ENCODE assay signal across 8 mouse cellular contexts in genomic region chr1:179668013-179668805, GRCm38 (mm10). TPM values are rescaled to one million over a fixed set of nuclear protein-coding genes. Genes with fewer than 3 reads are reported as not detected.
A peak's percentile ranks its signal among the peaks of the same experiment; 100 is the strongest.
DNase-seq lines count a peak whose midpoint lies in the region; ATAC-seq and TF ChIP-seq lines count a peak whose summit lies in the region.

Gene Sccpdh (plus strand): TSS chr1:179668210.

- ATAC-seq in common myeloid progenitor, adult 5-6 weeks (replicated peaks; ENCODE audit: low read depth, poor library complexity, severe bottlenecking) = peak; percentile 75
- peak; percentile 96 for ATAC-seq in hindbrain, postnatal 0 days

- H3K9me3 ChIP-seq in hindbrain, postnatal 0 days (ENCODE audit: low read length) = no peaks in the 10 kb centered on the region

- under 1% methylated on average over 80 of the region's 84 CpGs for WGBS in hindbrain, postnatal 0 days

- peak within 1 kb of the TSS; percentile 91 for H3K4me3 ChIP-seq in hindbrain, postnatal 0 days (ENCODE audit: low read length)

- H3K4me1 ChIP-seq in hindbrain, postnatal 0 days (ENCODE audit: insufficient read depth, low read length) = peaks cover 13% of the 10 kb centered on the region

- H3K36me3 ChIP-seq in hindbrain, postnatal 0 days (ENCODE audit: insufficient read depth, low read length) = peaks cover 7% of the 10 kb centered on the region; the same call in 1 of the 2 replicates

- H3K27ac ChIP-seq in hindbrain, postnatal 0 days = peak within 1 kb of the TSS; percentile 88

- H3K9ac ChIP-seq in hindbrain, postnatal 0 days (replicated peaks; ENCODE audit: low read length) = peak within 1 kb of the TSS; percentile 86

- H3K27me3 ChIP-seq in hindbrain, postnatal 0 days (ENCODE audit: insufficient read depth, low read length) = no peaks in the 10 kb centered on the region

- peak; percentile 80 for DNase-seq in ZHBTc4 (ENCODE audit: low read depth, low spot score)
- peak; percentile 81 to 88 for DNase-seq in gastrocnemius, adult 8-10 months (ENCODE audit: low spot score in 2 of 2)
- peak; percentile 93 for DNase-seq in hindbrain, postnatal 0 days (ENCODE audit: low spot score)
- DNase-seq in left cerebral cortex, adult 18-20 months (ENCODE audit: low spot score in 2 of 2) = peak; percentile 81 to 82
- DNase-seq in lung, postnatal 4 days = peak; percentile 92 to 95
- peak; percentile 92 for DNase-seq in retina, postnatal 1 day
- DNase-seq in urinary bladder, adult 18-20 months (ENCODE audit: low spot score in 2 of 2) = peak; percentile 71 to 83

- TF ChIP-seq CTCF in hindbrain, postnatal 0 days (IDR thresholded peaks at IDR 0.05; ENCODE audit: low read depth) = no peak

- H3K4me2 ChIP-seq in hindbrain, postnatal 0 days (ENCODE audit: low read depth, low read length) = peak within 1 kb of the TSS; percentile 83

RNA-seq across cellular contexts. Expression of gene Sccpdh, which starts in this region (rescaled TPM):
- total RNA-seq in common myeloid progenitor, adult 5-6 weeks (2017) = 29.9 and 38.1 TPM in 2 replicates
- 10 to 100 TPM; 35.3 to 47.3 (median 40.4) TPM for total RNA-seq in gastrocnemius, adult 8-10 months (2022)
- 63.8 and 87.3 TPM in 2 replicates for total RNA-seq in hindbrain, postnatal 0 days (2014; rRNA removed)
- polyA plus RNA-seq in hindbrain, postnatal 0 days (2015; fragmentation: Nextera tagmentation; extraction: Ambion mirVana) = 183 and 187 TPM in 2 replicates
- total RNA-seq in left cerebral cortex, adult 18-20 months (2021) = 10 to 100 TPM; 62.2 to 62.4 TPM

Comparison
In these comparisons a context has a peak if more than half of its experiments do, and no peak if none do; other contexts are left out.
1. Peak in every context shown above with its lines: DNase-seq, ATAC-seq, H3K4me3 ChIP-seq and H3K27ac ChIP-seq.